Mouse (Mus musculus): Measurements from ENCODE around the gene Plekhh2. TPM values are rescaled to one million over a fixed set of nuclear protein-coding genes. Genes with fewer than 3 reads are reported as not detected.
A peak's percentile ranks its signal among the peaks of the same experiment; 100 is the strongest.

Plekhh2 gene
- total RNA-seq, 1 experiment from 2014 or later = 7.1 TPM

DNA sequence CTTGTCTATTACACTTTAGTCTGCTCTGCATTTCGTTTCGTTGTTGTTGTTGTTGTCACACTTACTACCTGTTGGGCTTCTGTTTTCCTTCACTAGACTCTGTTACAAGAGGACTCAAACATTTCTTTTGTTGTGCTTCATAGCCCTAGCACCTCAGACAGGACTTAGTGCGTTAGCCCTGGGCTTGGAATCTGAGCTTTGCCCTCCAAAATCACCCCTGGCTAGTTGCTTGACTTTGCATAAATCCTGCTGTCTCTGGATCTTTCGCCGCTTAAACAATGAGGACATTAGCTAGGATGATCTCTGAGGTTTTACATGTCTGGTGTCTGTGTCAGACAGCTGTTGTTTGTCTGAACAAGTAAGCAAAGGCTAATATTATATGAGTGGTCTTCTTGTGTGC, 62.2 kb downstream of the Plekhh2 start:
- no peak for DNase-seq

DNA sequence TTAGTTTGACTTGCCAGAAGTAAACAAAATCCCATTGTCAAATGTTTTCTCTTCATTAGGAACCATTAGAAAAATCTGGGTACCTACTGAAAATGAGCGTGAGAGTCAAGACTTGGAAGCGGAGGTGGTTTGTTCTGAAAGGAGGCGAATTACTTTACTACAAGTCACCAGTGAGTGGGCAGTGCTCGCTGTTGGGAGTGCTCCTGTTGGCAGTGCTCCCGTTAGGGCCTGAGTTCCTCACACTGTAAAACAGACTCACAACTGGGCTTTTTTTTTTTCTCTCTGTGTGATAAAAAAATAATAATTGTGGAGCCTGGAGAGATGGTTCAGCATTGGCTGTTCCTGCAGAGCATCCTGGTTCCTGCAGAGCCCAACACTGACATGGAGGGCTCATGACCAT, 63.4 kb downstream of the Plekhh2 start:
- DNase-seq = no peak

DNA sequence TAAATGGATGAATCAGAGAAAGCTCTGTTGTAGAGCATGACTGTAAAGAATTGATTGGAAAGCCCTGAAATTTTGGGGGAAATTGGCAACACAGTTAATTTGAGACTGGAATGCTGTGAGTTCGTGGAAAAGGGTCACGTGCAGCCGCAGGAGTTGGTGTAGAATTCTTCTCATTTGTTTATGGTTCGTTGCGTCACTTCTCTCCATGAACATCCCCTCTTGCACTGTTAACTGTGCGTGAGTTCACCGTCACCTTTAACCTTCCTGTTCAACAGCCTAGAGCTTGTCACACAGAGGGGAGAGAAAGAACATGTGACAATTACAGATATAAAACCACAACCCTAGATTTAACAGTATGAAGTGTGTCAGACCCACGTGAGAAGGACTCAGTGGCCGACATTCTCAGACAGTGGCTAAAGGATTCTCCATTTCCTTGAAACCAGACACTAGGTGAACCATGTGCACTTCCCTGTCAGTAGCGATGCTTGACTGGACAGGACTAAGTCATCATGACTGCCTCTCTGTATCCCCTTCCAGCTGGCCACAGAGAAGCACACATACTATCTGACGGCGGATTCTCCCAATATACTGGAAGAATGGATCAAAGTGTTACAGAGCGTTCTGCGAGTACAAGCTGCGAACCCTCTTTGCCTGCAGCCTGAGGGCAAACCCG, 65.1 kb downstream of the Plekhh2 start:
- DNase-seq = no peak

DNA sequence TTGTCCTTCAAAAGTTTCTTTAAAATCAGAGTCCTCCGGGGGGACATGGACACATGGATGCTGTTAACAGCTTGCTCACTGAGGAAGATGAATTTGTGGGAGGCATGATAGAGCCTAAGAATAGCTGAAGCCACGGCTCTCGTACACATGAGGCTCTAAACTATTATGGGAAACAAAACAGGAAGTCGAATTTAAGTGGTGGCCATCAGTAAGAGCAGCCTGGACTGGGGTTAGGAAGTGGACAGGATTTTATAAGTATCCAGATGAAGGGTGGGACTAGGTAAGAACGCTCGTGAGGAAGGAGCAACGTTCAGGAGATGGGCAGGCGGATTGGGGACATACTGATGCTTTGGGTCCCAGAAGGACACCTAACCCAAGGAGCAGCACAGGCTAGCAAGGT, 67.6 kb downstream of the Plekhh2 start:
- DNase-seq = no peak

DNA sequence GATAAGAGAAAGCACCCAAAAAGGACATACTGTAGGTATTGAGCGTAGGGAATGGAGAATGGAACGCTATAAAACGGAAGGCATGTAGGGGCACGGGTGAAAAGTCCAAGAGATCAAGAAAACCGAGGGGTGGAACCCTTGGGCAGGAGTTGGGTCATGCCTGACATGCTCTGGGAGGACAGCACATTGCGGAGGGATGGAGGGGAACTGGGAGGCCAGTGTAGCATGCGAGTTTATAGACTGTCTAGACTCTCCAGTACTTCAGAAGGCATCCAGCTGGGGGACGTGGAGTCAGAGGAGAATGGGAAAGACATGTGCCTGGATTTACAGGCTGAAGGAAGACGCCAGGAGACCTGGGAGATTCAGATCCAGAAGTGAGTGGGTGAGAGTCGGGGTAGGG, 68.1 kb downstream of the Plekhh2 start:
- DNase-seq = no peak

DNA sequence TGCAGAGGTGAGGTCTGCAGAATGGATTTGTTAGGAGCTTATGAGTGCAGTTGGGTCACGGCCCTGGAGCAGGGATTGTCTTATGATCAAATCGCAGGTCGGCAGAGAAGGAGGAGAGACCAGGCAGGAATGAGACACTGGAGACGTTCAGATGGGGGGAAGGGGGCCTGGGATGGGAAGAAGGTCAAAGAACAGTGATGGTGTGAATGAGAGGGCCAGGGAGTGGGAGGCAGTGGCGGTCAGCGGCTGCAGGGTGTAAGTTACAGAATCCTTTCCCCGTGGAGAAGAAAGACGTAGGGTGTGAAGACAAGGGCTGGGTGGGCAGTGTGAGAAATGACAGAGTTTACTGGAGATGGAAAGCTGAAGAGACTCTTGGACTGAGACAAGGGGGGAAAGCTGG, 69.1 kb downstream of the Plekhh2 start:
- no peak for DNase-seq

DNA sequence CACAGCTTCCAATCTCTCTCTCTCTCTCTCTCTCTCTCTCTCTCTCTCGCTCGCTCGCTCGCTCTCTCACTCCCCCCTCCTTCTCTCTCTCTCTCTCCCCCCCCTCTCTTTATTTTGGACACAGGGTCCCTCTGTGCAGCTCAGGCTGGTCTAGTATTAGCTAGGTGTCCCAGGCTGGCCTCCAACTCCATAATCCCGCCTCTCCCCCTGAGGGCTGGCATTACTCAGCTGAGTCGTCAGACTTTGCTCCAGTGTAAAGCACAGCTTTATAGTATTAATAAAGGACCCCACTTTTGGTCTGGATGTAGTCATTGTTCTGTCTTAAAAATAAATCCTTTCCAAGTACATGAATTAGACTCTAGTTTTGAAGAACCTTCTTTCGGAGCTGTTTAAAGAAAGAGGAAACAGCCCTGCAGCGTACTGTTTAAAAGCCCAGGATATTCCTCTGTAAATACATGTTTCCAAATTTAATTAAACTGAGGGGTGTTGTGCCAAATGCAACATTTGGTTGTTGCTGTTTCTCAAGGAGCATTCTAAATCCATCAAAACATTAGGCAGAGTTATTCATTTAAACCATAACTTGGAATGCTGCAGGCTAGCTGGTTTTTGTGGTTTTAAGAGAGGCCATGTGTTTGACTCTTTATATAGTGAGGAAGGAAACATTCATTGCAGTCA, 70.2 kb downstream of the Plekhh2 start:
- no peak for DNase-seq

DNA sequence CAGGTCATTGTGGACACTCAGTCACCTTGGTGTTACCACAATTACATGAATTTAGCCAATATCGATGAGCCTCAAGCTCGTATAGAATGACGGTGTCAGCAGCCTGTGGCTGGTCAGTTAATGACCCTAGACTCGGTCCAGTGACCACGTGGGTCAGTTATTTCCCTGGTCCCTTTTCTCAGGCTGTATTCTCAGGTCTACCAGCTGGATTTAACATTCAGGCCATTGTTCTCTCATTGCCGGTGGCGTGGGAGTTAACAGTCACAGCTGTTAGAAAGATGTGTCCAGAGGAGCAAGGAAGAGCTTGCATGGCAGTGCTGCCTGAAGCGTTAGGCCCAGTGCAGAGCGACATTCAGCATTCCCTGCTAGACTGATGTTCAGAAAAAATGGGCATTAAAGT, 72.4 kb downstream of the Plekhh2 start:
- DNase-seq = no peak

DNA sequence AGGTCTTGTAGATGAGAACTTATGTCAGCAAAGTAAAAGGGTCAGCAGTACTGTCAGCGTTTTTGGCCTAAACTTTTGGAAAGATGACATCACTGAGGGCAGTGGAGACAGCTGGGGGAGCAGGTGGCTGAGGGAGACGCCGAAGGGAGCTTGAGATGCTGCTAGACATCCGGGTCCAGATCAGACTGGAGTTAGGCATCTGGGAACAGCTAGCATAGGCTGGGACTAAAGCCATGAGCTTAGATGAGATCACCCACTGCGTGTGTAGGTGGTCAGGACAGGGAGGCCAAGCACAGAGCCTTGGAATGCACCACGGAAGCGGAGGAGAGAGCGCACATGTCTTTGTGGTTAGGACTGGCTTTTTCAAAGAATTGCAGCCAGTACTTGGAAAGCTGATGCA, 73.4 kb downstream of the Plekhh2 start:
- DNase-seq = no peak

DNA sequence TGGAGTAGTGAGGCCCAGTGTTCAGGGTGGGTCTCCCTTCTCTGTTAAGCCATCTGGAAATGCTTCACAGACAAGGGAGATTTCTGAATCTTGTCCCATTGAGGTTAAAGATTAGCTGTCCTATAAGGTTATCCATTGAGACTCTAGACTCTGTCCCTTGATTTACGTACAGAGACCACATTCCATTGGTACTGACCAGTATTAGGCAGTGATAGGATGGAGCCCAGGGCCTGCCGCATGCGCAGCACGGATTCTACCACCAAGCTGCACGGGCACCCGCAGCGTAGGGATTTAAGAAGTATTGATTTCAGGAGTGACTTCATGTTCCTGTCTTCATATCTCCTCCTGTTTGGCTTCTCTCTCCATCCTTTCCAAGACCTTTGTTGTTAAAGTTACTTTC, 78.4 kb downstream of the Plekhh2 start:
- DNase-seq = no peak

DNA sequence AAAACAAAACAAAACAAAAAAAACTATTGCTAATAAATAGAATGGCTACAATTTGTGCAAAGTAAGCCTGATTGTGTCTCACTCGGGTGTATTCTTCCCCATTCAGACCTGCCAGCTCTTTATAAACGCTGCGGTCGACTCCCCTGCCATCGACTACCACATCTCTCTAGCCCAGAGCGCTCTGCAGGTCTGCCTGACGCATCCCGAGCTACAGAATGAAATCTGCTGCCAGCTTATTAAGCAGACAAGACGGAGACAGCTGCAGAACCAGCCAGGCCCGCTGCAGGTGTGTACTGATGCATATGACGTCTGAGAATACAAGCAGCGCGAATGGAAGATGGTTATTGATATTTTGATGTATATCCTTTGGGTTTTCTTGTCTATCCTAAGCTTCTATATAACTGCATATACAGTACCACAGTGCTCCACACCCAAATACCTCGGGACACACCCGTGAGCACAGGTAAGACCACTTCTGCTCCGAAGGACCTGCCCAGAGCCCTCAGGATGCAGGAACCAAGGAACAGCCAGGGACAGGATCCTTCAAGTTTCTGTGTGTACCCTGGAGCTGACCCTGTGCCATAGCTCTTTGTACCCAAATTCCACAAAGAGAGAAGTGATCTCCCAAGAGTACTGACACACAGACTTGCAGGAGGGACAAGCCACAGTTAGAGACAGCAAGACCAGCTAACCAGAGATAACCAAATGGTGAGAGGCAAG, 79.9 kb downstream of the Plekhh2 start:
- DNase-seq = no peak

DNA sequence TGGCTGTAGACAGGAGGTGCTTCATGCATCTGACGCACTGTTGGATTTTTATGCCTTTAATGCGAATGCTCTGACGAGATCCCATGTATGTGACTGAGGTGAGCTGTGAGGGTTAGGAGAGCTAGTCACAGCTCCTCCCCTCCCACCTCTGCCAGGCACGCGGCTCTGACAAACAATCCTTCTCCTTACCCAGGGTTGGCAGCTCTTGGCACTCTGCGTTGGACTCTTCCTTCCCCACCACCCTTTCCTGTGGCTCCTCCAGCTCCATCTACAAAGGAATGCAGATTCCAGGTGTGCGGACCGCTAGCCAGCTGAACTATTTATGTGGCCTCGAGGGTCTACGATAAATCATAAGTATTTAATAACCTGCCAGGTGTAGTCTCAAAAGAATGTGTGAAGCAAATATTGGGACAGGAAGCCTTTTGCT, 84.3 kb downstream of the Plekhh2 start:
- no peak for DNase-seq

DNA sequence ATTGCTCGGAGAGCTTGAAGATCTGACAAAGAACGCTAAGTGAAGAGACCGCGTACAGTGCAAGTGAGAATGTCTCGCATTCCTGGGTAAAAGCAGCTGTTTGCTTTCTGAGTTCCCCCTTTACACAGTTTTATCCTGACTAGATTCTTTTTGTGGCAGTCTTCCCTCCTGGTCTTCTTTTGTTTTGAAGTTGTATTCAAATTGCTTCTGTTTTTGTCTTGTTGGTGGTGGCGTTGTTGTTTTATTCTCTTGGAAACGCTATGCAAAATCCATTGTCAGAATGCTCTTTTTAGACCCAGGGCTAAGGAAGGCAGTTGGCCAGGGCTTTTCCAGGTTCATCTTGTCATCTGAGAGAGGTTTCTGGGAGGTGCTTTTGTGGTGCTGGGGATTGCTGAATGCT, 84.8 kb downstream of the Plekhh2 start:
- no peak for DNase-seq

DNA sequence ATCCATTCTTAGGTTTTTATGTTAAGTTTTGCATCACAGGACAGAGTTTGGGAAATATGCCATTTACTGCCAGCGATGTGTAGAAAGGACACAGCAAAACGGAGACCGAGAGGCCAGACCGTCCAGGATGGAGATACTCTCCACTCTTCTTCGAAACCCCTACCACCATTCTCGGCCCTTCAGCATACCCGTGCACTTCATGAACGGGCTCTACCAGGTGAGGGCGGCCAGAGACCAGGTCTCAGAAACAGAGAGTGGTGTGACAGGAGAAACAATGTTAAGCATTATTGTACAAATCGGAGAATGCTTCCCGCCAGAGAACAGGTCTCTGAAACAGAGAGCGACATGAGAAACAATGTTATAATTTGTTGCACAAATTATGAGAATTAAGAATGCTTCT, 86.2 kb downstream of the Plekhh2 start:
- DNase-seq = no peak

DNA sequence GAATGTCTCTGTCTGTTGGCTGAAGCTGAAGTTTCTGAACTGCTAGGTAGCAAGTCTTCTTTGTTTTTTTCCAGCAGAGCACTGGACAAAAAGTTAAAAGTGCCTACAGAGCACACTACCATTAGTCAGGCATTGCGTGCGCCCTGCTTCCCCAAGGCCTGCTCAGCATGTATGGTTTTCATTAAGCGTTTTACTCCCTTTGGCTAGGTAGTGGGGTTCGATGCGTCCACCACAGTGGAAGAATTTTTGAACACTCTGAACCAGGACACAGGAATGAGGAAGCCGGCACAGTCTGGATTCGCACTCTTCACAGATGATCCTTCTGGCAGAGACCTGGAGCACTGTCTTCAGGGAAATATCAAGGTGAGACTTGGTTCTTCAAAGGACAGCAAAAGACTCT, 87.2 kb downstream of the Plekhh2 start:
- DNase-seq = no peak

DNA sequence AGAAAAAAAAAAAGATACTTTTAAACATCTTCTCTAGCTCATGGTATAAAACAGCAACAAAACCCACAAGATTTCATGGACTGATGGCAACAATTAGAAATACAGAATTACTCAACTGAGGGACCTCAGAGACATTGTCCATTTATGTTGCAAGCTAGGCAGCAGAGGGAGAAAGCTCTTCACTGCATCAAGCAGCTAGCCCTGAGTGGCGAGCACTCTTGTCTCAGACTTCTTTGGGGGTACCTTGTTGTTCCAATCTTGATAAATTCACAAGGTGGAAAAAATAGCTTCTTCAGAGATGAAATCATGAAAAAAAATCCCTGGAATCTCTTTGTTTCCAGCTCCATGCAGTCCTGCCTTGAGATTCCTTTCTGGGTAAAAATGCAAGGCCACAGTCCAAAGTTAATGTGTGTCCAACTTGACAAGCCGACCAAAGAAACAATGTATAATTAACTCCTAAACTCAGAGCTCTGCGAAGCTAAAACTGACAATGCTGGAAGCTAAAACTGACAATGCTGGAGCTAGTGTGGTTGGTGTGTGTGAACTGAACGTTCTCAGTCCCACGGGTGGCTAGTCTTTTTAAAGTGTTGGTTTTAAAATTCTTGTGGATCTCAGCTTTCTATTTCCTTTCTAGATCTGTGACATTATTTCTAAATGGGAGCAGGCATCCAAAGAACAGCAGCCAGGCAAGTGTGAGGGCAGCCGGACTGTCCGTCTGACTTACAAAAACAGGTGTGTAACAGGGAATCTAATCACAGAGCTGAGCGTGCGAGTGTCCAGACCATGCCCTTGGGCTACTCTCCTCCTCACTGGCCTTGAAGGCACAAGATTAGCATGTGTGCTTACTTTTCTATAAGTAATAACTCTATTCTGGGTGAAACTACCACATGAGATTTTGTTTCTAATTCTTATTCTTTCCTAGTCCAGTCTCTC, 88.6 kb downstream of the Plekhh2 start:
- no peak for DNase-seq

DNA sequence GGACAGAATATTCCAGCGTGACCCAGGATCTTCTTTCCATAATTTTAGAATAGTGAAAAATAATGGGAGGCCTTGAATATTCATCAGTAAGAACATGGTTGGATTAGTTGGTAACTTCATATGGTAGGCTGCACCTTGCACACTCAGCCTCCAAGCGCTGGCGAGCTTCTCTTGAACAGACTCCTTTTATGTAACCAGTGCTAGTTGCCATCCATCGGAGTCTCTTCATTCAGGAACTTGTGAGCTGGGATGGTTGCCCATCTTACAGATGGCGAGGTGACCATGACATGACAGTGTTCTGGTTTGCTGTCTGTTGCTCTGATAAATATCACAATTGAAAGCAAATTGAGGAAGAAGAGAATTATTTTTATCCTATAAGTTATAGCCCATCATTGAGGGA, 90.1 kb downstream of the Plekhh2 start:
- no peak for DNase-seq

DNA sequence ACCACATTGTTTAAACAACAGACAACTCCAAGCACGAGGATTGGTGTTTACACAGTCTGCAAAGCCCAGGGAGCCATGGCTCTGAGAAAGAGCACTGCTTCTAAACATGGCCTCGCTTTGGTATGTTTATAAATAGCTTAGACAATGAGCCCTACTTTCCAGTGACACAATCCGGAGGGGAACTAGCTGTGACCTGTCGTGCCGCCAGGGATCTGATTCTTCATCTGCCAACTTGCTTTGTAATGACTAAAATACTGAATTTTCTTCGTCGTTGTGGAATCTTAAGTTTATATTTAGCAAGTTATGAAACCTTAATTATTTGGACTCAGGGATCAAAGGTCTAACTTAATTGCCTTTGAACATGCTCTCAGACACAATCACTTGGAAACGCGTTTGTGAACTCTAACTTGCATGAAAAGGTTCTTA, 91.5 kb downstream of the Plekhh2 start:
- peak; percentile 37 for DNase-seq

DNA sequence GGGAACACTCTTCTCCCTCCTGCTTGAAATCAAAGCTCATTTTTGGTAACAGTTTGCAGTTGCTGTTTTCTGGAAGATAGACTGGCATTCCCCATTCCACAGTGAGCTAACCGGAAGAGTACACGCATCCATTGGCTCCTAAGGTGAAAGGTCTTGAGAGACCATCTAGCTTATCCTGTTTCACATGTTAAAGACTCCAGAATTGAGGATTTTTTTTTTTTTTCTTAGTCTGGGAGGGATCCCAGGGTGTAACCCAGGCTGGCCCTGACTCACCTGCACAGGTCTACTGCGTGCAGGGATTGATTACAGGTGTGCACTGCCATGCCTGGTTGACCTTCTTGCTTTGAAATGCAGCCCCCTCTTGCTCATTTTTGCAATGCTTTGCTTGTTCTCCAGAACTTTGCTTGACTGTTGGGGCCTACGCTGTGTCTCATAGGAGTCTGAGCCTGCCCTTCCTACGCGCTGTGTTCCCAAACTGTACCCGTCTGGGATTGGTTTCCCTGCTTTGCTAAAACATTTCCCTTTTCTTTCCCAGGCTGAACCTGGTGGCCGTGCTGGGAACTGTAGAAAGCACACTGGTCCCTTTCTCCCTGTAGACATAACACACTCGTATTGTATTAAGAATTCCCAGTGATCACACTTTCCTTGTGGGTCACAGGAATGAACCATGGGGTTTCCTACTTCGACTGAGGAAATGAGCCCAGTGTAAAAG, 92.2 kb downstream of the Plekhh2 start:
- no peak for DNase-seq

DNA sequence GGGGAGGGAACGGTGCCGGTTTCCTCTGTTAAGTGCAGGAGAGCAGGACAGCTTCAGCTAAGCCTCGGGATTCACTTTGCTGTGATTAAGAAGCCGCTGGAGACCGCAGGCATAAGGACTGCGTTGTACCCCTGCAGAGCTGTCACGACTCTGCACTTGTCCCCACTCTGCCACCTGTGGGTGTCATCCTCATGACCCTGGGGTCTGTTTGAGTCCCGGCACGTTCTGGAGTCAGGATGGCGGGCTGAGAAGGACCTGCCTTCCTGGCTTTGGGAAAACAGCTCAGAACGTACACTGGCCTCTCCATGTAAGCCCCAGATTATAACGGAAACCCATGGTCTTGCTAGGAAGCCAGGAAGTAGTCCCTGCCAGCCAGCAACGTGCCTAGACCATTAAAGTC, 95.3 kb downstream of the Plekhh2 start:
- DNase-seq = no peak

DNA sequence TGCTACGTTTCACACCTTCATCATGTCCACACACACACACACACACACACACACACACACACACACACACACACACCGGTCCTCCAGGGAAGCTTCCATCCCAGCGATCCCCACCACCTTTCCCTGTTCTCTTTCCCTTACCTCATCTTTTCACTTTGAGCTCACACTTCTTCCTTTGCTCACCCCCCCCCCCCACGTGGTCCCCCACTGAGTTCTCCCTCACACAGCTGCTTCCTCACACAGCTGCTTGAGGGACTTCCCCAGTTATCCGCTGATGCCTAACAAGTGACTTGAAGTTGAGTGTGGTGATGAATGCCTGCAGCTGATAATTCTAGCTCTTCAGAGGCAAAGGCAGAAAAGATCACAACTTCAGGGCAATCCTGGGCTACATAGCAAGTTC, 95.9 kb downstream of the Plekhh2 start:
- no peak for DNase-seq

DNA sequence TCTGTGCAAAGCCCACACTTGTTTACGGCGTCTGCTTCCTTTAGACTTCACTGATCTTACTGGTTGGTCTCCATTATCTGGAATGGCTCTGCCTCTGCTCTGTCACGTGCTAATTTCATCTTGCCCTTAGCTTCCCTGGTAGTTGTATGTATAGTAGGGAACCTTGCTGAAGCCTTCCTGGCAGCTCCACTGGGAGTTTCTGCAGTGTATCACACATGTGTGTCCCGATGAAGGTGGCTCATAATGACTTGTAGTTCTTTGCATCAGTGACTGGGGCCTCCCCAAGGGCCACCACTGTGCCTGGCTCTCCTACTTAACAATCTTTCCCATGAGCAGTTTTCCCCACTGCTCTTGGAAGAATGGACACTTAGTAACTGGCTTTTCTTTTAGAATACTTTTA, 96.9 kb downstream of the Plekhh2 start:
- no peak for DNase-seq

Data from adrenal gland, postnatal 14 days (tissue).